Mouse (Mus musculus): ENCODE results near the gene Sdhaf3. TPM values are rescaled to one million over a fixed set of nuclear protein-coding genes. Genes with fewer than 3 reads are reported as not detected.

Sdhaf3 gene
- polyA plus RNA-seq, 1 experiment from 2014 or later, result 6.4 TPM

- no peak for DNase-seq (ENCODE audit: low spot score)
- WGBS, result 63% methylated on average over 5 of the region's 5 CpGs
- H3K9me3 ChIP-seq, result no peaks in the 10 kb centered on the region
These were observed 126.9 kb downstream of the Sdhaf3 start for GRCm38 (mm10) chr6:7082467-7083259.

GRCm38 (mm10) chr6:7083661-7084060 is 127.9 kb downstream of the Sdhaf3 start:
- H3K27me3 ChIP-seq (ENCODE audit: insufficient read depth, poor library complexity, severe bottlenecking), result no peaks in the 10 kb centered on the region
- no peak overlapping the region for H3K4me3 ChIP-seq
- H3K27ac ChIP-seq, result no peak overlapping the region
- WGBS, result 95% methylated on average over 4 of the region's 4 CpGs
- H3K36me3 ChIP-seq, result no peaks in the 10 kb centered on the region
- DNase-seq (ENCODE audit: low spot score), result no peak
- H3K4me1 ChIP-seq (replicated peaks), result peaks cover 12% of the 10 kb centered on the region
- H3K9me3 ChIP-seq, result no peaks in the 10 kb centered on the region

More at GRCm38 (mm10) chr6:7082467-7083259, 126.9 kb downstream of the Sdhaf3 start:
- H3K36me3 ChIP-seq, result no peaks in the 10 kb centered on the region
- H3K4me3 ChIP-seq, result no peak overlapping the region
- H3K4me1 ChIP-seq (replicated peaks), result peaks cover 12% of the 10 kb centered on the region
- no peak overlapping the region for H3K27ac ChIP-seq
- H3K27me3 ChIP-seq (ENCODE audit: insufficient read depth, poor library complexity, severe bottlenecking), result no peaks in the 10 kb centered on the region

GRCm38 (mm10) chr6:7084370-7084769 is 128.6 kb downstream of the Sdhaf3 start:
- H3K4me1 ChIP-seq (replicated peaks), result peaks cover 12% of the 10 kb centered on the region
- H3K36me3 ChIP-seq, result no peaks in the 10 kb centered on the region
- WGBS, result 76% methylated on average over 2 of the region's 2 CpGs
- no peaks in the 10 kb centered on the region for H3K27me3 ChIP-seq (ENCODE audit: insufficient read depth, poor library complexity, severe bottlenecking)
- no peaks in the 10 kb centered on the region for H3K9me3 ChIP-seq
- no peak overlapping the region for H3K27ac ChIP-seq
- no peak for DNase-seq (ENCODE audit: low spot score)
- H3K4me3 ChIP-seq, result no peak overlapping the region

GRCm38 (mm10) chr6:7085506-7085905 is 129.7 kb downstream of the Sdhaf3 start:
- no peaks in the 10 kb centered on the region for H3K9me3 ChIP-seq
- H3K4me3 ChIP-seq, result no peak overlapping the region
- peak overlapping the region; percentile 40; the same call in 1 of the 2 replicates for H3K27ac ChIP-seq
- H3K36me3 ChIP-seq, result no peaks in the 10 kb centered on the region
- no peaks in the 10 kb centered on the region for H3K27me3 ChIP-seq (ENCODE audit: insufficient read depth, poor library complexity, severe bottlenecking)
- H3K4me1 ChIP-seq (replicated peaks), result peaks cover 12% of the 10 kb centered on the region
- no peak for DNase-seq (ENCODE audit: low spot score)
- 63% methylated on average over 2 of the region's 2 CpGs for WGBS

GRCm38 (mm10) chr6:7092094-7092493 is 136.3 kb downstream of the Sdhaf3 start:
- no peak for DNase-seq (ENCODE audit: low spot score)
- no peaks in the 10 kb centered on the region for H3K27me3 ChIP-seq (ENCODE audit: insufficient read depth, poor library complexity, severe bottlenecking)
- 86% methylated on average over 1 of the region's 1 CpGs for WGBS
- H3K36me3 ChIP-seq, result no peaks in the 10 kb centered on the region
- no peaks in the 10 kb centered on the region for H3K9me3 ChIP-seq
- no peak overlapping the region for H3K4me3 ChIP-seq
- H3K4me1 ChIP-seq (replicated peaks), result 0 out of 2 replicates have a peak, but pooled peaks cover 4% of the 10 kb centered on the region
- no peak overlapping the region for H3K27ac ChIP-seq

Other genes starting within 250 kb of the Sdhaf3 start
- 0.47 and 1.0 TPM in 2 replicates for gene Dlx6, start 92.7 kb upstream of the Sdhaf3 start, polyA plus RNA-seq (2016; fragmentation: Nextera tagmentation; extraction: Ambion mirVana)
- gene Dlx5, start 73.9 kb upstream of the Sdhaf3 start, polyA plus RNA-seq (2016; fragmentation: Nextera tagmentation; extraction: Ambion mirVana), result 3.4 and 14.5 TPM in 2 replicates